Mouse (Mus musculus): ENCODE measurements around the gene Olfr658. TPM values are rescaled to one million over a fixed set of nuclear protein-coding genes. Genes with fewer than 3 reads are reported as not detected.

Gene Olfr658
- polyA plus RNA-seq (2014; fragmentation: Nextera tagmentation; extraction: Ambion mirVana): 0.07 TPM in 1 of 2 replicates, not detected in the other

- H3K27me3 ChIP-seq (ENCODE audit: insufficient read depth, low read length): no peaks in the 10 kb centered on the region
- ATAC-seq (ENCODE audit: insufficient read depth) (peak; percentile 94), DNase-seq (peak; percentile 63)
- peak; percentile 70 for TF ChIP-seq CTCF (IDR thresholded peaks at IDR 0.05; ENCODE audit: low read depth)
- no peaks in the 10 kb centered on the region for H3K9me3 ChIP-seq (ENCODE audit: low read depth, low read length)
- no peaks in the 10 kb centered on the region for H3K36me3 ChIP-seq (ENCODE audit: insufficient read depth)
- H3K4me1 ChIP-seq (ENCODE audit: insufficient read depth): no peaks in the 10 kb centered on the region
- H3K4me2 ChIP-seq: peak within 1 kb of the TSS; percentile 53
- no peak within 1 kb of the TSS for H3K27ac ChIP-seq (ENCODE audit: low read depth)
- no peak within 1 kb of the TSS for H3K9ac ChIP-seq
- H3K4me3 ChIP-seq (ENCODE audit: low read depth, low read length): peak within 1 kb of the TSS; percentile 15; the same call in 1 of the 2 replicates
- 22% methylated on average over 22 of the region's 22 CpGs for WGBS
Measured at GRCm38 (mm10) chr7:104646841-104647482, at the start of gene Olfr658. Gene Olfr658 (minus strand): TSS chr7:104647305.

- no peak within 1 kb of the TSS for H3K4me2 ChIP-seq
- H3K9ac ChIP-seq: no peak within 1 kb of the TSS
- H3K4me3 ChIP-seq (ENCODE audit: low read depth, low read length): no peak within 1 kb of the TSS
- no peak within 1 kb of the TSS for H3K27ac ChIP-seq (ENCODE audit: low read depth)
- no peaks in the 10 kb centered on the region for H3K27me3 ChIP-seq (ENCODE audit: insufficient read depth, low read length)
- ATAC-seq (ENCODE audit: insufficient read depth) (no peak), DNase-seq (no peak)
- WGBS: 87% methylated on average over 2 of the region's 2 CpGs
- H3K9me3 ChIP-seq (ENCODE audit: low read depth, low read length): no peaks in the 10 kb centered on the region
- no peaks in the 10 kb centered on the region for H3K4me1 ChIP-seq (ENCODE audit: insufficient read depth)
- no peaks in the 10 kb centered on the region for H3K36me3 ChIP-seq (ENCODE audit: insufficient read depth)
- TF ChIP-seq CTCF (IDR thresholded peaks at IDR 0.05; ENCODE audit: low read depth): no peak
Measured at GRCm38 (mm10) chr7:104686201-104686600, 39.1 kb upstream of the Olfr658 start, which contains the start of gene Olfr661. Gene Olfr661 (plus strand): TSS chr7:104686501.

- Histone ChIP-seq H3K4me2 (no peak within 1 kb of the TSS), H3K27me3 (ENCODE audit: insufficient read depth, low read length) (no peaks in the 10 kb centered on the region), H3K9me3 (ENCODE audit: low read depth, low read length) (no peaks in the 10 kb centered on the region), H3K9ac (no peak within 1 kb of the TSS), H3K4me3 (ENCODE audit: low read depth, low read length) (no peak within 1 kb of the TSS), H3K36me3 (ENCODE audit: insufficient read depth) (no peaks in the 10 kb centered on the region), H3K27ac (ENCODE audit: low read depth) (no peak within 1 kb of the TSS), H3K4me1 (ENCODE audit: insufficient read depth) (no peaks in the 10 kb centered on the region)
- ATAC-seq (ENCODE audit: insufficient read depth): no peak
- 78% methylated on average over 3 of the region's 3 CpGs for WGBS
- TF ChIP-seq CTCF (IDR thresholded peaks at IDR 0.05; ENCODE audit: low read depth): no peak
- no peak for DNase-seq
Measured at GRCm38 (mm10) chr7:104666453-104666852, 19.3 kb upstream of the Olfr658 start, which contains the start of gene Olfr659. Gene Olfr659 (plus strand): TSS chr7:104666753.

GRCm38 (mm10) chr7:104624494-104624893, 22.6 kb downstream of the Olfr658 start, which contains the start of gene Olfr657:
Gene Olfr657 (plus strand): TSS chr7:104624794.
- no peak for DNase-seq
- no peaks in the 10 kb centered on the region for H3K9me3 ChIP-seq (ENCODE audit: low read depth, low read length)
- no peak for TF ChIP-seq CTCF (IDR thresholded peaks at IDR 0.05; ENCODE audit: low read depth)

DNA sequence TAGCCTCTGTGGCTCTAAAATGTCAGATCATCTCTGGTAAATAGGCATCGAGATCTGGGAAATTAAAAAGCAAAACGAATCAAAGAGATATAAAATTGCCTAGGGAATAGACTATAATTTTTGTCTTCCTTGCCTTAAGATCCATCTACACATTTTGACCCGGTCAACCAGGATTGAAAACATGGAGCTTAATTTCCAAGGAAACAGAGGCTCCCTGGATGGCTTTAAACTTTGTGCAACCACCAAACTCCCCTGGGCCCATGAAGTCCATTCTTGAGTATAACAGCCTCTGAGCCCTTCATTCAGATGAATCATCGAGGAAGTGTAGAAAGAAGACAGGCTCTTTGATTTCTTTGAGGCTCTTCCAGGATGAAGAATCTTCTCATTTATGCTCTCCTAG, 33.5 kb downstream of the Olfr658 start, which contains the start of gene Olfr656:
TSS of gene Olfr656 (plus strand) at position 301 of the 400 bp plus-strand sequence.
- Histone ChIP-seq H3K4me1 (ENCODE audit: insufficient read depth) (no peaks in the 10 kb centered on the region), H3K36me3 (ENCODE audit: insufficient read depth) (no peaks in the 10 kb centered on the region)

More at GRCm38 (mm10) chr7:104624494-104624893, 22.6 kb downstream of the Olfr658 start, which contains the start of gene Olfr657:
- Histone ChIP-seq H3K9ac (no peak within 1 kb of the TSS), H3K36me3 (ENCODE audit: insufficient read depth) (no peaks in the 10 kb centered on the region), H3K27me3 (ENCODE audit: insufficient read depth, low read length) (no peaks in the 10 kb centered on the region), H3K4me3 (ENCODE audit: low read depth, low read length) (no peak within 1 kb of the TSS), H3K27ac (ENCODE audit: low read depth) (no peak within 1 kb of the TSS), H3K4me1 (ENCODE audit: insufficient read depth) (no peaks in the 10 kb centered on the region), H3K4me2 (no peak within 1 kb of the TSS)
- no peak for ATAC-seq (ENCODE audit: insufficient read depth)

GRCm38 (mm10) chr7:104604727-104605126, 42.4 kb downstream of the Olfr658 start:
- H3K4me1 ChIP-seq (ENCODE audit: insufficient read depth): no peaks in the 10 kb centered on the region
- no peaks in the 10 kb centered on the region for H3K36me3 ChIP-seq (ENCODE audit: insufficient read depth)
- TF ChIP-seq CTCF (IDR thresholded peaks at IDR 0.05; ENCODE audit: low read depth): no peak
- no peaks in the 10 kb centered on the region for H3K27me3 ChIP-seq (ENCODE audit: insufficient read depth, low read length)
- H3K4me3 ChIP-seq (ENCODE audit: low read depth, low read length): no peak overlapping the region
- H3K9me3 ChIP-seq (ENCODE audit: low read depth, low read length): no peaks in the 10 kb centered on the region
- no peak overlapping the region for H3K4me2 ChIP-seq
- no peak overlapping the region for H3K27ac ChIP-seq (ENCODE audit: low read depth)
- ATAC-seq (ENCODE audit: insufficient read depth): no peak
- no peak overlapping the region for H3K9ac ChIP-seq
- DNase-seq: no peak

More for the DNA sequence above, 33.5 kb downstream of the Olfr658 start, which contains the start of gene Olfr656:
- no peak for TF ChIP-seq CTCF (IDR thresholded peaks at IDR 0.05; ENCODE audit: low read depth)
- 75% methylated on average over 4 of the region's 4 CpGs for WGBS
- H3K27ac ChIP-seq (ENCODE audit: low read depth): no peak within 1 kb of the TSS
- H3K4me2 ChIP-seq: no peak within 1 kb of the TSS
- no peak for ATAC-seq (ENCODE audit: insufficient read depth)
- H3K27me3 ChIP-seq (ENCODE audit: insufficient read depth, low read length): no peaks in the 10 kb centered on the region
- no peak within 1 kb of the TSS for H3K9ac ChIP-seq
- DNase-seq: no peak
- H3K9me3 ChIP-seq (ENCODE audit: low read depth, low read length): no peaks in the 10 kb centered on the region
- no peak within 1 kb of the TSS for H3K4me3 ChIP-seq (ENCODE audit: low read depth, low read length)

DNA sequence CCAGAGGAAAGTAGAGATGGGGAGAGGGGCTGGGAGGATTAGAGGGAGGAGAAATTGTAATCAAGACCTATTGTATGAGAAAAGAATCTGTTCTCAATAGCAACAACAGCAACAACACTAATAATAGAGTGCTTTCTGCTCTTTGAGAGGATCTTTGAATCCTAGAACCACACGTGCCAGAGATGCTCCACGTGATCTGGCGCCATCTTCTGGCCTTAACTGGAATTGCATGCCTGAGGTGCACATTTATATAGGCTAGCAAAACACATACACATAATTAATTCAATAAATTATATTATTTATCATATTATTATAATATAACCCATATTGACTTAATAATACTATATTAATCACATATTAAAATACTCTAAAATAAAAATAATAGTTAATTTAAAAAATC, 43.9 kb downstream of the Olfr658 start:
- WGBS: 1% methylated on average over 3 of the region's 3 CpGs
- Histone ChIP-seq H3K4me3 (ENCODE audit: low read depth, low read length) (no peak overlapping the region), H3K36me3 (ENCODE audit: insufficient read depth) (no peaks in the 10 kb centered on the region), H3K9ac (no peak overlapping the region), H3K4me1 (ENCODE audit: insufficient read depth) (no peaks in the 10 kb centered on the region), H3K4me2 (no peak overlapping the region), H3K9me3 (ENCODE audit: low read depth, low read length) (no peaks in the 10 kb centered on the region), H3K27ac (ENCODE audit: low read depth) (no peak overlapping the region), H3K27me3 (ENCODE audit: insufficient read depth, low read length) (no peaks in the 10 kb centered on the region)
- ATAC-seq (ENCODE audit: insufficient read depth) (no peak), DNase-seq (peak; percentile 67)
- peak; percentile 71 for TF ChIP-seq CTCF (IDR thresholded peaks at IDR 0.05; ENCODE audit: low read depth)
